Mouse (Mus musculus) liver, embryonic 15.5 days (tissue): ENCODE data around the gene Itga5. TPM values are rescaled to one million over a fixed set of nuclear protein-coding genes. Genes with fewer than 3 reads are reported as not detected.

Experiments
- ATAC-seq: fragments of 200-750 bp; cut with Nextera tagmentation; 2 replicates; pipeline ENCODE4 v1.8.0; 2017; ENCODE audit warnings: moderate number of reproducible peaks, mild to moderate bottlenecking, moderate library complexity; ENCODE audit not compliant: insufficient read depth
- H3K27ac ChIP-seq: fragments of 300-500 bp; sonication (generic); replicated peaks from 2 replicates; pipeline ENCODE4 v1.5.1; 2015; ENCODE audit warnings: mild to moderate bottlenecking, inconsistent platforms
- H3K27me3 ChIP-seq: fragments of 300-500 bp; sonication (generic); 2 replicates; pipeline ENCODE4 v1.6.1; 2015; ENCODE audit warnings: mild to moderate bottlenecking, inconsistent platforms
- H3K36me3 ChIP-seq: fragments of 300-500 bp; sonication (generic); replicated peaks from 2 replicates; pipeline ENCODE4 v1.6.1; 2015; ENCODE audit warnings: moderate library complexity, mild to moderate bottlenecking, inconsistent platforms
- H3K4me1 ChIP-seq: fragments of 300-500 bp; sonication (generic); replicated peaks from 2 replicates; pipeline ENCODE4 v1.6.1; 2015; ENCODE audit warnings: inconsistent platforms
- H3K4me2 ChIP-seq: fragments of 300-500 bp; sonication (generic); 2 replicates; pipeline ENCODE4 v1.6.1; 2015; ENCODE audit warnings: moderate library complexity, mild to moderate bottlenecking, inconsistent platforms
- H3K4me3 ChIP-seq: fragments of 300-500 bp; sonication (generic); replicated peaks from 2 replicates; pipeline ENCODE4 v1.5.1; 2015; ENCODE audit warnings: mild to moderate bottlenecking, inconsistent platforms
- H3K9ac ChIP-seq: fragments of 300-500 bp; sonication (generic); 2 replicates; pipeline ENCODE4 v1.6.1; 2015; ENCODE audit warnings: moderate library complexity, mild to moderate bottlenecking, inconsistent platforms
- H3K9me3 ChIP-seq: fragments of 300-500 bp; sonication (generic); replicated peaks from 2 replicates; pipeline ENCODE4 v1.6.1; 2016; ENCODE audit warnings: inconsistent platforms
- WGBS: fragments of 180-500 bp; shearing (Covaris S2); methylation state at CpG from one replicate; pipeline ENCODE4 v1.1.7; 2015; ENCODE audit warnings: mixed read lengths; ENCODE audit not compliant: insufficient replicate concordance; 5-methylcytosine and 5-hydroxymethylcytosine counted together
- microRNA-seq: library from miRNA; unstranded; fragments of <30 nt; microRNA quantifications from one replicate; pipeline ENCODE4, GENCODE M21; 2016
- polyA plus RNA-seq: library from polyadenylated mRNA; unstranded; fragments of >200 nt; fragmentation: Nextera tagmentation; extraction: Ambion mirVana; gene quantifications from 2 replicates; pipeline ENCODE4 v1.2.1, GENCODE M21; 2015

Itga5 gene
- polyA plus RNA-seq, 1 experiment from 2014 or later, result 15.9 TPM

DNA sequence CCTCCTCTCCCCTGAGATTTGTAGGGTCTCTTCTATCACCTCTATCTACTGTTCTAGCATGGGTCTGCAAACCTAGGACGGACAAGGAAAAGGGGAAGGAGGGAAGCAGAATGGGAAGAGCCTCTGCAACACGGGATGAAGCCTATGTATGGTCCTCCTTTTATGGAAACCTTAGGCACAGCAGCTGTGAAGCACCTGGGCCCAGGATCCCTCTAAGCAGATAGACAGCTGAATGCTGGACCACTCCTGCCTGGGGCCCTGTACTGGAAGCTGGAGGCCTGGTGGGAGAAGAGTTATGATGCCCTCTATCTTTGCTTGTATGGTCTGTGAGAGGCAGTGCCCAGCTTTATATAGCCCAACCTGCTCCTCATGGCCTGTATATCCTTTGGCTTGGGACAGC is 66.0 kb downstream of the Itga5 start:
- no peak overlapping the region for H3K9ac ChIP-seq
- peaks cover 37% of the 10 kb centered on the region for H3K4me1 ChIP-seq
- ATAC-seq, result no peak
- H3K27ac ChIP-seq, result no peak overlapping the region
- WGBS, result 39% methylated on average over 2 of the region's 2 CpGs
- peaks cover 40% of the 10 kb centered on the region for H3K27me3 ChIP-seq
- H3K4me2 ChIP-seq, result no peak overlapping the region
- H3K4me3 ChIP-seq, result no peak overlapping the region
- H3K36me3 ChIP-seq, result peaks cover 42% of the 10 kb centered on the region
- no peaks in the 10 kb centered on the region for H3K9me3 ChIP-seq

DNA sequence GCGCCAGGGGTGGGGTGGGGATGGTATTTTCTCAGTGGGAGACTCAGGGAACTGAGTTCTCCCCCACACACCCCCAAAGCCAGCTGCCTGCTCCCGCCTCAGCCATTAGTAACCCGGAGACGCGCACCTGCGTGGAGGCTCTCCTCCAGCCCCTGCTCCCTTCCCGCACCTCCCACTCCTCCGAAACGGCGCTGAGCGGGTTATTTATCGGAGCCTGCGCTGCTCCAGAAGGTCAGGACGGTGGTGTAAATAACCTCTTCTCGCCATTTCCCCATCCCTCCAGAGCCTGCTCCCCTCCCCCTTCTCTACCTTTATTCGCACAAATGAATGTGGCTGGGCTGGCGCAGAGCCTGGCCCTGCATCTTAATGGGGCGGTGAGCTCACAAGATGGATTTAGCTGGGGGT is 66.5 kb downstream of the Itga5 start:
- no peak overlapping the region for H3K4me3 ChIP-seq
- peaks cover 35% of the 10 kb centered on the region for H3K27me3 ChIP-seq
- H3K4me1 ChIP-seq, result peaks cover 32% of the 10 kb centered on the region
- peaks cover 47% of the 10 kb centered on the region for H3K36me3 ChIP-seq
- H3K27ac ChIP-seq, result no peak overlapping the region
- WGBS, result 68% methylated on average over 18 of the region's 18 CpGs
- H3K9me3 ChIP-seq, result no peaks in the 10 kb centered on the region
- H3K9ac ChIP-seq, result no peak overlapping the region
- ATAC-seq, result no peak
- H3K4me2 ChIP-seq, result no peak overlapping the region

DNA sequence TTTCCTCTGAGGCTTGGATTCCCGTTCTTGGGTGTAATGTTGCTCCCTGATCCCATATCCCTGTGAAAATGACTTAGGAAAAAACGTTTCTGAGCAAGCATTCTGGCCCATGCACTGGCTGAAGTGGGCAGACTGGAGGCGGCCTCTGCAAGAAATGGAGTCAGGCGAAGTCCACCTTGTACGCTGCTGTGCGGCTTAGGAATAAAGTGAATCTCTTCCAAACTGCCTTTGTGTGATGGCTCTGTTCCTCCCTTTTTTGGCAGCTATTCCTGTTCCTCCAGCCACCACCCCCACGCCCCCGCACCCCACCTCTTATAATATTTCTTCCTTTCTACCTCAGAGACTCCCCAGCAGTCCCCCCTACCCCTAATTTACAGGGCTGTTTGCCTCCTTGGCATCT is 66.9 kb downstream of the Itga5 start:
- no peak overlapping the region for H3K27ac ChIP-seq
- 75% methylated on average over 8 of the region's 8 CpGs for WGBS
- no peak for ATAC-seq
- H3K9ac ChIP-seq, result no peak overlapping the region
- H3K4me1 ChIP-seq, result peaks cover 28% of the 10 kb centered on the region
- no peak overlapping the region for H3K4me3 ChIP-seq
- no peak overlapping the region for H3K4me2 ChIP-seq
- H3K36me3 ChIP-seq, result peaks cover 49% of the 10 kb centered on the region
- H3K27me3 ChIP-seq, result peaks cover 31% of the 10 kb centered on the region
- no peaks in the 10 kb centered on the region for H3K9me3 ChIP-seq

DNA sequence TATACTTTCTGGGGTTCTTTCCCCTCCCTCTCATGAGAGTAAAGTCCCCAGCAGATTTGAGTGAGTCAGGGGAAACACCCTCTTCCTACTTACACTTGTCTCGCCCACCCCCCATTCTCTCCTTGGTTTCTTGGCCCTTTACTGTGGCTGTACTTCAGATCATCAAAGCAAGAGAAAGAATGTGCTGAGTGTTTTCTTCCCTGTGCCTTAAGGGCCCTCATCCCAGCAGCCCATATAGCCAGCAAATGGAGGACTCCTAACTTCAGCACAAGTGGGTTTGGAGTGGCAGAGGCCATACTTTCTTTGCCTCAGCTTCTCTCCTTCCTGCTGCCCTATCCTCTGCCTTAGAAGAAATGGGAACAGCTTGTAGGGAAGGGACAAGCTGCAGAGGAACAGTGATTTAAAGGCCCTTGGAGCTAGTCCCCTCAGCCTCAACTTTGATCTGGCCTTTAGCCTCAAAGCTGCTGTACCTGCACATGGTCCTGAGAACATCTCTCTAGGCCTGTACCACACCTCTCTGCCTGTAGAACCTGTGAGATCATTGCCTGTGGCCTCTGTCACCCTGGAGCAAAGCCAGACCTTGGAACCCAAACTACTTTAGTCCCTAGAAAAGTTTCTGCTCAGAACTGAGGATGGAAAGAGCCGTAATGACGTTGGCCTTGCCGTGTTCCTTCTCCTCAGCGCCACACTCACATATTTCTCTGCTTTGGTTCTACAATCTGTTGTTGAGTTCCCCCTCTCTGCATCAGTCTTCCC is 67.5 kb downstream of the Itga5 start:
- Histone ChIP-seq H3K9me3 (no peaks in the 10 kb centered on the region), H3K36me3 (peaks cover 52% of the 10 kb centered on the region), H3K4me3 (no peak overlapping the region), H3K4me2 (no peak overlapping the region), H3K4me1 (peaks cover 22% of the 10 kb centered on the region), H3K27ac (no peak overlapping the region), H3K27me3 (peaks cover 25% of the 10 kb centered on the region), H3K9ac (no peak overlapping the region)
- no peak for ATAC-seq
- 76% methylated on average over 5 of the region's 5 CpGs for WGBS

DNA sequence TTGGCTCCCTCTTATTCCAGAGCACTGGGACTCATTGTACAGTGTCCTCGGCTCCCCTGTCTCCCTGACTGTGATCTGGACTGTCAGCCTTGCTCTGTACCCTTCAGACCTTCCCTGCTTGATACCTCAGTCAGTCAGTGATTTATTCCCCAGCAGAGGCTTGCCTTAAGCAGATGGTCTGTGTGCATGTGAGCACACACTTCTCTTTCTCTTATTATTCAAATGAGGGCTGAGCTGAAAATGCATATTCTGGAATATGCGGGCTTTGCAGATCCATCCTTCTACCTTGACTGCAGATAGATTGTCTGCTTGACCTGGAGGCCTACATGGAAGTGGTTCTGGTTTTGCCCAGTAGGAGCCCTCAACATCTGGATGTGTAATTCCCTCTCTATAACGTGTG is 68.5 kb downstream of the Itga5 start:
- peaks cover 16% of the 10 kb centered on the region for H3K4me1 ChIP-seq
- H3K27me3 ChIP-seq, result peaks cover 15% of the 10 kb centered on the region
- H3K4me3 ChIP-seq, result no peak overlapping the region
- H3K9ac ChIP-seq, result no peak overlapping the region
- no peak for ATAC-seq
- H3K36me3 ChIP-seq, result peaks cover 62% of the 10 kb centered on the region
- no peaks in the 10 kb centered on the region for H3K9me3 ChIP-seq
- no peak overlapping the region for H3K27ac ChIP-seq
- no peak overlapping the region for H3K4me2 ChIP-seq
- WGBS, result 78% methylated on average over 3 of the region's 3 CpGs

DNA sequence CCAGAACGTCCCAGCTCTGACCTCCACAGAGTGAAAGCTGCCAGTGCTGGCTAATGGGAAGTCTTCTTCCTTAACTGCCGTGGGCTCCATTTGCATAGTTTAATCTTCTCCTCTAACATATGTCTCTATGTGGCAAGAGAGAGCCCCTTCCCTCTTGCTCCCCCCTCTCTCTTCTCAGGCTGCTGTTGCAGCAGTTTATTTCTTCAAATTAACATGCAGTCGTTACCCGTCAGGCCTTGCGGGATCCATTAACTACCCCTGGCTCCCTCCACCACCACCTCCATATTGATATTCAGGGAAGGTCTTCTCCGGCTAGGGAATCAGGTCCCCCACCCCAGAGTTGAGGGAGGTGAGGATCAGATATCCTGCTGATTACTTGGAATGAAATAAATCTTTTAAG is 69.2 kb downstream of the Itga5 start:
- Histone ChIP-seq H3K4me2 (no peak overlapping the region), H3K9me3 (no peaks in the 10 kb centered on the region), H3K27ac (no peak overlapping the region), H3K4me1 (peaks cover 10% of the 10 kb centered on the region), H3K4me3 (no peak overlapping the region), H3K36me3 (peaks cover 70% of the 10 kb centered on the region), H3K27me3 (peaks cover 8% of the 10 kb centered on the region), H3K9ac (no peak overlapping the region)
- ATAC-seq, result no peak
- 80% methylated on average over 6 of the region's 6 CpGs for WGBS

DNA sequence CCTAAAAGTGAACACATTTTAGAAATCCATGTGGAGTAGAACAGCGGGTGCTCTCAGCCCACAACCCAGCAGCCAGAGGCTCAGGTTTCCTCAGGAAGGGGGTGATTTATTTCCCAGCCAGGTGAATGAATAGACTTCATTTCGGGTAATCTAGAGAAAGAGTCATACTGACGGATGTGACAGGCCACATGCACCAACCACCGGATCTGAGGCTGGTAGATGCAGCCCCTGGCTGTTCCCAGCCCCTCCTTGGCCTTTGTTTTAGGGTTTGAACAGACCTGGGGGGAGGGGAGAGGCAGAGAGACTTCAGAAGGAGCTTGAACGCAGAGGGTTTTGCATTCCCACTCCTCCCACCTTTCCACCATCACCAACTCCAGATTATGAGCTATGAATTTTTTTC is 70.7 kb downstream of the Itga5 start:
- H3K27ac ChIP-seq, result no peak overlapping the region
- H3K27me3 ChIP-seq, result no peaks in the 10 kb centered on the region
- H3K9me3 ChIP-seq, result no peaks in the 10 kb centered on the region
- no peak overlapping the region for H3K4me3 ChIP-seq
- H3K36me3 ChIP-seq, result peaks cover 84% of the 10 kb centered on the region
- peaks cover 3% of the 10 kb centered on the region; the same call in 1 of the 2 replicates for H3K4me1 ChIP-seq
- H3K9ac ChIP-seq, result no peak overlapping the region
- no peak for ATAC-seq
- H3K4me2 ChIP-seq, result no peak overlapping the region
- WGBS, result 33% methylated on average over 5 of the region's 5 CpGs

DNA sequence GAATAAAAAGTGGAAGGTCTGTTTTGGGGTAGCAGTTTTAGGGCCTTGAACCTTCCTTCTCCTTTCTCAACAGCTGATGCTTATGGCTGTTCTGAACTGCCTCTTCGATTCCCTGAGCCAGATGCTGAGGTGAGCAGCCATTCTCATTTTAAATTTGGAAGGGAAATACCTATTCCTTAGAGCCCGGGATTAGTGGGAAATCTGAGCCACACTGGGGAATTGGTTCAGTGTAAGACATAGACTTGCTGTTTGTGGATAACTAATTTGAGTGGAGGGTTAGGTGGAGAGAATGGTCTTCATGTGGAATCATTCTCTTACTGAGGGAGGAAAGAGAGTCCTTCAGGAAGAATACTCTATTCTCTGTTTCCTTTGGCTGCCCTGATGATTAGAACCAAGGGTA is 71.9 kb downstream of the Itga5 start:
- Histone ChIP-seq H3K4me1 (no peaks in the 10 kb centered on the region), H3K9me3 (no peaks in the 10 kb centered on the region), H3K36me3 (peaks cover 94% of the 10 kb centered on the region), H3K27me3 (no peaks in the 10 kb centered on the region), H3K4me2 (no peak overlapping the region), H3K9ac (no peak overlapping the region), H3K4me3 (no peak overlapping the region), H3K27ac (no peak overlapping the region)
- no peak for ATAC-seq
- 75% methylated on average over 2 of the region's 2 CpGs for WGBS

Small RNA genes within 50 kb of the gene (microRNA-seq; reads per million reads assigned to microRNA genes)
- gene Mir6963, result not detected

Other genes with a start within 250 kb of the Itga5 start
- gene Smug1, start 199.7 kb downstream of the Itga5 start, polyA plus RNA-seq, result 4.6 and 5.4 TPM in 2 replicates
- 44.5 and 49.2 TPM in 2 replicates for gene Cbx5, start 126.9 kb downstream of the Itga5 start, polyA plus RNA-seq
- 193 and 220 TPM in 2 replicates for gene Hnrnpa1, start 126.3 kb downstream of the Itga5 start, polyA plus RNA-seq
- gene Nfe2, start 108.4 kb downstream of the Itga5 start, polyA plus RNA-seq, result 207 and 217 TPM in 2 replicates
- gene Copz1, start 94.0 kb downstream of the Itga5 start, polyA plus RNA-seq, result 196 and 203 TPM in 2 replicates
- gene Gpr84, start 56.2 kb downstream of the Itga5 start, polyA plus RNA-seq, result 0.86 and 1.0 TPM in 2 replicates
- gene Zfp385a, start 26.7 kb downstream of the Itga5 start, polyA plus RNA-seq, result 6.0 and 6.6 TPM in 2 replicates
- not detected in 2 replicates for gene Gtsf1, start 63.7 kb upstream of the Itga5 start, polyA plus RNA-seq
- gene Gtsf2, start 81.7 kb upstream of the Itga5 start, polyA plus RNA-seq, result not detected in 2 replicates
- 7.0 and 7.2 TPM in 2 replicates for gene Nckap1l, start 87.0 kb upstream of the Itga5 start, polyA plus RNA-seq
- gene Pde1b, start 136.3 kb upstream of the Itga5 start, polyA plus RNA-seq, result 0.25 and 0.29 TPM in 2 replicates
- gene Ppp1r1a, start 171.2 kb upstream of the Itga5 start, polyA plus RNA-seq, result 0.30 and 0.66 TPM in 2 replicates
- not detected in 2 replicates for gene Glycam1, start 198.3 kb upstream of the Itga5 start, polyA plus RNA-seq